Mouse (Mus musculus): ENCODE results near the gene Frmpd2. TPM values are rescaled to one million over a fixed set of nuclear protein-coding genes. Genes with fewer than 3 reads are reported as not detected.

Gene Frmpd2
- polyA plus RNA-seq, 1 experiment from 2014 or later: not detected

GRCm38 (mm10) chr14:33497418-33497817 lies 25.9 kb downstream of the Frmpd2 start:
- Histone ChIP-seq H3K36me3 (ENCODE audit: control insufficient read depth, insufficient read depth, low read length) (no peaks in the 10 kb centered on the region), H3K4me1 (ENCODE audit: control insufficient read depth, insufficient read depth, low read length) (no peaks in the 10 kb centered on the region), H3K9me3 (ENCODE audit: control insufficient read depth, low read length) (no peaks in the 10 kb centered on the region), H3K4me3 (ENCODE audit: low read length) (no peak overlapping the region), H3K4me2 (ENCODE audit: low read depth, low read length) (no peak overlapping the region), H3K27ac (ENCODE audit: low read length) (no peak overlapping the region), H3K9ac (ENCODE audit: low read depth, low read length) (no peak overlapping the region), H3K27me3 (replicated peaks; ENCODE audit: control insufficient read depth, insufficient read depth, low read length) (no peaks in the 10 kb centered on the region)
- no peak for ATAC-seq
- WGBS: 73% methylated on average over 5 of the region's 5 CpGs

GRCm38 (mm10) chr14:33498849-33499248 lies 27.4 kb downstream of the Frmpd2 start:
- no peak overlapping the region for H3K4me2 ChIP-seq (ENCODE audit: low read depth, low read length)
- no peak overlapping the region for H3K27ac ChIP-seq (ENCODE audit: low read length)
- H3K4me3 ChIP-seq (ENCODE audit: low read length): no peak overlapping the region
- no peak for ATAC-seq
- no peaks in the 10 kb centered on the region for H3K27me3 ChIP-seq (replicated peaks; ENCODE audit: control insufficient read depth, insufficient read depth, low read length)
- no peaks in the 10 kb centered on the region for H3K36me3 ChIP-seq (ENCODE audit: control insufficient read depth, insufficient read depth, low read length)
- no peak overlapping the region for H3K9ac ChIP-seq (ENCODE audit: low read depth, low read length)
- no peaks in the 10 kb centered on the region for H3K4me1 ChIP-seq (ENCODE audit: control insufficient read depth, insufficient read depth, low read length)
- 60% methylated on average over 3 of the region's 3 CpGs for WGBS
- H3K9me3 ChIP-seq (ENCODE audit: control insufficient read depth, low read length): no peaks in the 10 kb centered on the region

- 73% methylated on average over 10 of the region's 10 CpGs for WGBS
- no peaks in the 10 kb centered on the region for H3K27me3 ChIP-seq (replicated peaks; ENCODE audit: control insufficient read depth, insufficient read depth, low read length)
- no peaks in the 10 kb centered on the region for H3K36me3 ChIP-seq (ENCODE audit: control insufficient read depth, insufficient read depth, low read length)
- H3K4me2 ChIP-seq (ENCODE audit: low read depth, low read length): no peak overlapping the region
- no peak overlapping the region for H3K9ac ChIP-seq (ENCODE audit: low read depth, low read length)
- ATAC-seq: no peak
- no peaks in the 10 kb centered on the region for H3K9me3 ChIP-seq (ENCODE audit: control insufficient read depth, low read length)
- H3K4me3 ChIP-seq (ENCODE audit: low read length): no peak overlapping the region
- no peak overlapping the region for H3K27ac ChIP-seq (ENCODE audit: low read length)
- no peaks in the 10 kb centered on the region for H3K4me1 ChIP-seq (ENCODE audit: control insufficient read depth, insufficient read depth, low read length)
Observed at GRCm38 (mm10) chr14:33500631-33501030, 29.1 kb downstream of the Frmpd2 start.

- H3K36me3 ChIP-seq (ENCODE audit: control insufficient read depth, insufficient read depth, low read length): no peaks in the 10 kb centered on the region
- H3K9me3 ChIP-seq (ENCODE audit: control insufficient read depth, low read length): no peaks in the 10 kb centered on the region
- H3K9ac ChIP-seq (ENCODE audit: low read depth, low read length): no peak overlapping the region
- no peak for ATAC-seq
- H3K27ac ChIP-seq (ENCODE audit: low read length): no peak overlapping the region
- no peak overlapping the region for H3K4me2 ChIP-seq (ENCODE audit: low read depth, low read length)
- WGBS: 87% methylated on average over 9 of the region's 9 CpGs
- no peaks in the 10 kb centered on the region for H3K4me1 ChIP-seq (ENCODE audit: control insufficient read depth, insufficient read depth, low read length)
- H3K27me3 ChIP-seq (replicated peaks; ENCODE audit: control insufficient read depth, insufficient read depth, low read length): no peaks in the 10 kb centered on the region
- H3K4me3 ChIP-seq (ENCODE audit: low read length): no peak overlapping the region
Observed at GRCm38 (mm10) chr14:33503311-33503710, 31.8 kb downstream of the Frmpd2 start.

- no peaks in the 10 kb centered on the region for H3K27me3 ChIP-seq (replicated peaks; ENCODE audit: control insufficient read depth, insufficient read depth, low read length)
- H3K4me1 ChIP-seq (ENCODE audit: control insufficient read depth, insufficient read depth, low read length): no peaks in the 10 kb centered on the region
- 67% methylated on average over 4 of the region's 4 CpGs for WGBS
Observed at GRCm38 (mm10) chr14:33506696-33507095, 35.2 kb downstream of the Frmpd2 start.

GRCm38 (mm10) chr14:33508660-33509059 lies 37.2 kb downstream of the Frmpd2 start:
- Histone ChIP-seq H3K27ac (ENCODE audit: low read length) (no peak overlapping the region), H3K4me2 (ENCODE audit: low read depth, low read length) (no peak overlapping the region), H3K4me1 (ENCODE audit: control insufficient read depth, insufficient read depth, low read length) (no peaks in the 10 kb centered on the region), H3K9ac (ENCODE audit: low read depth, low read length) (no peak overlapping the region), H3K36me3 (ENCODE audit: control insufficient read depth, insufficient read depth, low read length) (no peaks in the 10 kb centered on the region), H3K4me3 (ENCODE audit: low read length) (no peak overlapping the region), H3K27me3 (replicated peaks; ENCODE audit: control insufficient read depth, insufficient read depth, low read length) (no peaks in the 10 kb centered on the region), H3K9me3 (ENCODE audit: control insufficient read depth, low read length) (no peaks in the 10 kb centered on the region)
- WGBS: 78% methylated on average over 1 of the region's 1 CpGs
- ATAC-seq: no peak

More at GRCm38 (mm10) chr14:33506696-33507095, 35.2 kb downstream of the Frmpd2 start:
- no peak overlapping the region for H3K27ac ChIP-seq (ENCODE audit: low read length)
- no peaks in the 10 kb centered on the region for H3K9me3 ChIP-seq (ENCODE audit: control insufficient read depth, low read length)
- H3K4me3 ChIP-seq (ENCODE audit: low read length): no peak overlapping the region
- ATAC-seq: no peak
- no peak overlapping the region for H3K4me2 ChIP-seq (ENCODE audit: low read depth, low read length)
- H3K36me3 ChIP-seq (ENCODE audit: control insufficient read depth, insufficient read depth, low read length): no peaks in the 10 kb centered on the region
- no peak overlapping the region for H3K9ac ChIP-seq (ENCODE audit: low read depth, low read length)

GRCm38 (mm10) chr14:33513877-33514276 lies 42.4 kb downstream of the Frmpd2 start:
- no peaks in the 10 kb centered on the region for H3K36me3 ChIP-seq (ENCODE audit: control insufficient read depth, insufficient read depth, low read length)
- H3K27me3 ChIP-seq (replicated peaks; ENCODE audit: control insufficient read depth, insufficient read depth, low read length): no peaks in the 10 kb centered on the region
- H3K4me1 ChIP-seq (ENCODE audit: control insufficient read depth, insufficient read depth, low read length): no peaks in the 10 kb centered on the region
- H3K4me3 ChIP-seq (ENCODE audit: low read length): no peak overlapping the region
- no peak overlapping the region for H3K27ac ChIP-seq (ENCODE audit: low read length)
- WGBS: 59% methylated on average over 5 of the region's 5 CpGs
- no peak overlapping the region for H3K4me2 ChIP-seq (ENCODE audit: low read depth, low read length)
- H3K9ac ChIP-seq (ENCODE audit: low read depth, low read length): no peak overlapping the region
- no peaks in the 10 kb centered on the region for H3K9me3 ChIP-seq (ENCODE audit: control insufficient read depth, low read length)
- ATAC-seq: no peak

GRCm38 (mm10) chr14:33514756-33515285 lies 43.3 kb downstream of the Frmpd2 start:
- WGBS: 72% methylated on average over 6 of the region's 6 CpGs
- no peak overlapping the region for H3K27ac ChIP-seq (ENCODE audit: low read length)
- H3K4me1 ChIP-seq (ENCODE audit: control insufficient read depth, insufficient read depth, low read length): no peaks in the 10 kb centered on the region
- H3K4me3 ChIP-seq (ENCODE audit: low read length): no peak overlapping the region
- H3K9me3 ChIP-seq (ENCODE audit: control insufficient read depth, low read length): no peaks in the 10 kb centered on the region
- no peak overlapping the region for H3K4me2 ChIP-seq (ENCODE audit: low read depth, low read length)
- no peaks in the 10 kb centered on the region for H3K27me3 ChIP-seq (replicated peaks; ENCODE audit: control insufficient read depth, insufficient read depth, low read length)
- no peak overlapping the region for H3K9ac ChIP-seq (ENCODE audit: low read depth, low read length)
- H3K36me3 ChIP-seq (ENCODE audit: control insufficient read depth, insufficient read depth, low read length): no peaks in the 10 kb centered on the region
- no peak for ATAC-seq

- Histone ChIP-seq H3K9me3 (ENCODE audit: control insufficient read depth, low read length) (no peaks in the 10 kb centered on the region), H3K4me3 (ENCODE audit: low read length) (no peak overlapping the region), H3K27ac (ENCODE audit: low read length) (no peak overlapping the region), H3K9ac (ENCODE audit: low read depth, low read length) (no peak overlapping the region), H3K4me2 (ENCODE audit: low read depth, low read length) (no peak overlapping the region), H3K4me1 (ENCODE audit: control insufficient read depth, insufficient read depth, low read length) (no peaks in the 10 kb centered on the region), H3K36me3 (ENCODE audit: control insufficient read depth, insufficient read depth, low read length) (no peaks in the 10 kb centered on the region), H3K27me3 (replicated peaks; ENCODE audit: control insufficient read depth, insufficient read depth, low read length) (no peaks in the 10 kb centered on the region)
- no peak for ATAC-seq
- WGBS: 53% methylated on average over 3 of the region's 3 CpGs
Observed at GRCm38 (mm10) chr14:33521538-33521937, 50.0 kb downstream of the Frmpd2 start.

- Histone ChIP-seq H3K9me3 (ENCODE audit: control insufficient read depth, low read length) (no peaks in the 10 kb centered on the region), H3K27me3 (replicated peaks; ENCODE audit: control insufficient read depth, insufficient read depth, low read length) (no peaks in the 10 kb centered on the region), H3K4me1 (ENCODE audit: control insufficient read depth, insufficient read depth, low read length) (no peaks in the 10 kb centered on the region), H3K4me2 (ENCODE audit: low read depth, low read length) (no peak overlapping the region), H3K27ac (ENCODE audit: low read length) (no peak overlapping the region), H3K9ac (ENCODE audit: low read depth, low read length) (no peak overlapping the region), H3K4me3 (ENCODE audit: low read length) (no peak overlapping the region), H3K36me3 (ENCODE audit: control insufficient read depth, insufficient read depth, low read length) (no peaks in the 10 kb centered on the region)
- 70% methylated on average over 12 of the region's 12 CpGs for WGBS
- no peak for ATAC-seq
Observed at GRCm38 (mm10) chr14:33525272-33525983, 53.9 kb downstream of the Frmpd2 start.

Measured in intestine, embryonic 16.5 days (tissue).